Mouse (Mus musculus) cortical plate, adult 2 months (tissue): ENCODE measurements around the gene Spink8. TPM values are rescaled to one million over a fixed set of nuclear protein-coding genes. Genes with fewer than 3 reads are reported as not detected.
A peak's percentile ranks its signal among the peaks of the same experiment; 100 is the strongest.
"Not testable (repeated sequence)": the region's sequence is repeated elsewhere in the genome, so short reads cannot be mapped to it uniquely, and the experiment has no call there.

Experiments
- H3K27ac ChIP-seq: fragments of 200-500 bp; 2 replicates; pipeline ENCODE4 v1.5.1; 2012; ENCODE audit warnings: low read length, control low read depth, inconsistent platforms; ENCODE audit not compliant: insufficient read depth
- H3K4me1 ChIP-seq: fragments of 200-500 bp; 2 replicates; pipeline ENCODE4 v1.6.1; 2011; ENCODE audit warnings: low read length; ENCODE audit not compliant: control insufficient read depth, insufficient read depth
- H3K4me3 ChIP-seq: fragments of 200-500 bp; 2 replicates; pipeline ENCODE4 v1.5.1; 2011; ENCODE audit warnings: mild to moderate bottlenecking, low read length, control low read depth; ENCODE audit not compliant: insufficient read depth
- CTCF ChIP-seq: fragments of 200-500 bp; IDR thresholded peaks from 2 replicates; pipeline ENCODE4 v1.5.1; 2011; ENCODE audit warnings: mild to moderate bottlenecking, control low read depth, low read length; ENCODE audit not compliant: insufficient read depth; ENCODE audit errors: extremely low read depth
- POLR2A ChIP-seq: fragments of 200-500 bp; IDR thresholded peaks from 2 replicates; pipeline ENCODE4 v1.6.1; 2011; ENCODE audit warnings: mild to moderate bottlenecking, low read length, control low read depth; ENCODE audit not compliant: insufficient read depth; ENCODE audit errors: extremely low read depth
- polyA plus RNA-seq: library from polyadenylated mRNA; depleted of rRNA; stranded (reverse); fragments of >200 nt; gene quantifications from 2 replicates; pipeline ENCODE4 v1.2.3, GENCODE M21; 2012; rRNA removed

Gene Spink8
- polyA plus RNA-seq = 1.1 and 6.6 TPM in 2 replicates

DNA sequence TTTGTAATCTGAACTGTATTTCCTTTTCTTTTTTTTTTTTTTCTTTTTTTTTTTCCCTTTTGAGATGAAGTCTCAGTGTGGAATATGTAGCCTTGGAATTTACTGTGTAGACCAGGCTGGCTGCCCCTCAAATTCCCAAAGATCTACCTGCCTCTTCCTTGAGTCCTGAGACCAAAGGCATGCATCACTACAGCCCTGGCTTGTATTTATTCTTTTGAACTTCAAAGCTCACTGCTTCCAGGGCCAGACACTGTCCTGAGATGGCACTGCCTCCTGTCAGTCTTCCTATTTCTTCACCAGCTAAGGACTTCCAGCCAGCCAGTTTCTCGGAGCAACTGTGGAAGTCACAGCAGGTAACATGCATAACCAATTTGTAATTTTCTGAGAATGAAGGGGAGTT is at the start of gene Spink8:
Gene Spink8, plus strand, starts transcription at position 301 of the 400 bp plus-strand sequence.
- Histone ChIP-seq H3K27ac (no peak within 1 kb of the TSS), H3K4me3 (no peak within 1 kb of the TSS), H3K4me1 (peaks cover 1% of the 10 kb centered on the region; the same call in 1 of the 2 replicates)
- TF ChIP-seq CTCF (no peak), POLR2A (no peak)

- H3K4me3 ChIP-seq, H3K4me1 ChIP-seq, H3K27ac ChIP-seq: not testable (repeated sequence)
Measured at GRCm38 (mm10) chr9:109766841-109767240, 45.2 kb upstream of the Spink8 start.

- not testable (repeated sequence) for H3K4me3 ChIP-seq, H3K4me1 ChIP-seq, H3K27ac ChIP-seq
Measured at GRCm38 (mm10) chr9:109790570-109790969, 21.5 kb upstream of the Spink8 start, which contains the start of gene Fbxw27. Gene Fbxw27 (minus strand): TSS chr9:109790670.

DNA sequence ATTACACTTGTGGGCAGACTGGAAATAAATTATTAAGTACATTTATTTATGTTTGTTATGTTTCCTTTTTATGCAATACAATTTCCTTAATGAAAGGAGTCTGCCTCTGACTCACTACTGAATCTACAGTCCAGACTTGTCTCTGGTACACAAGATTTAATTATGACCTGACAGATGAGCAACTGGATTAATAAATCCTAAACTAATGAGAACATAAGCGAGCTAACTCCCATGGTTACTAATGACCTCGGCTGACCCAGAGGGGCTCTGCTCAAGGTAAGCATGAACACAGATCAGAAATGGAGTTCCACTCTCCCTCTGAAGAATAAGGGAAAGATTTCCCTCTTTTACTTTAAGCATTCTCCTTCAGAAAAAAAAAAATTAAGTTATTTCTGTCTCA is 16.9 kb upstream of the Spink8 start:
- H3K4me3 ChIP-seq = no peak overlapping the region
- TF ChIP-seq CTCF (no peak), POLR2A (no peak)
- H3K27ac ChIP-seq = no peak overlapping the region
- H3K4me1 ChIP-seq = no peaks in the 10 kb centered on the region

- no peak for TF ChIP-seq POLR2A
- no peak for TF ChIP-seq CTCF
- H3K4me1 ChIP-seq = no peaks in the 10 kb centered on the region
- H3K4me3 ChIP-seq = no peak overlapping the region
- no peak overlapping the region for H3K27ac ChIP-seq
Measured at GRCm38 (mm10) chr9:109795811-109796210, 16.3 kb upstream of the Spink8 start.

DNA sequence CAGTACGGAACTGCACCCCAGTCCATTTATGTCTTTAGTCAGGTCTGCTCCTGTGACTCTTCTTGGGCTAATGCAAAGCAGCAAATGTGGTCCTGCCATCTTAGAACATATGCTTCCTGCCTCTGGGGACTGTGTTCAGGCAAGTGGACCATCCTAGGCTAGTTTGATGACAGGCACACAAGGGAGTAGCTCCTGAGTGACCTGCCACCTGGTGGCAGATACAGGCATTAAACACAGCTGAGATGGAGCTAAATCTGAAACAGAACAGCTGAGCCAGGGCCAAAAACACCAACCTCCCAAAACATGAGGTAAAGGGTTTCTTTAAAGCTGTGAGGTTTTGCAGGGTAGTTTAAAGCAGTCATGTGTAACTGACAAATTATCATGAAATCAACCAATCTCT is 14.0 kb upstream of the Spink8 start:
- Histone ChIP-seq H3K4me1 (no peaks in the 10 kb centered on the region), H3K4me3 (no peak overlapping the region), H3K27ac (no peak overlapping the region)
- no peak for TF ChIP-seq POLR2A
- peak; percentile 41 for TF ChIP-seq CTCF

GRCm38 (mm10) chr9:109805596-109805995 is 6.5 kb upstream of the Spink8 start:
- H3K4me1 ChIP-seq, H3K4me3 ChIP-seq, H3K27ac ChIP-seq: not testable (repeated sequence)

- H3K4me3 ChIP-seq = no peak overlapping the region
- H3K4me1 ChIP-seq = no peaks in the 10 kb centered on the region
- TF ChIP-seq CTCF (no peak), POLR2A (no peak)
- H3K27ac ChIP-seq = no peak overlapping the region
Measured at GRCm38 (mm10) chr9:109806260-109806659, 5.8 kb upstream of the Spink8 start.

DNA sequence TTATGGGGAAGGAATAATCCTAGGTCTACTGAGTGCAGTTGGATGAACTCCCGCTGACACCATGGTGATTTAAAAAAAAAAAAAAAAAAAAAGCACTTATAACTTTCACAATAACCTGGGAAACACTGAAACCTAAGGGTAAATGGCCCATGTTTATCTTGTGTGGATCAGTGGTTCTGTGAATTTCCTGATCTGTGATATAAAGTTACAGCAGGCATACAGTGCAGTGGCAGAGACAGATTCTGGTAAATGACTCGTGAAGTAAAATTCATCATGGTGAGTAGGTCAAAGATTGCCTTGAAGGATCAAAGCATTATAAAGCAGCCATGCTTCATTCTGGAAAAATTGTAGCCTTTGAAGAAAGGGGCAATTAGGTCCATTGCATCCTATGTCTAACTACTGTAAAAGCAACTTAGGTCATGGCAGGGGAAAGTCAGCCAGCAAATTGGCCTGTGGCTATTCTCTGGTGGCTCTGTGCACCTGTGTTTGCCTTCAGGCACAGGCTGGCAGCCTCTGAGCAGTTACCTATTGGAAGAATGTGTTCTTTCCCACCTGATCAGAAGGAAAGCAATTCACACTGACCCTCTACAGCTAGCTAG is 5.3 kb upstream of the Spink8 start:
- no peak overlapping the region for H3K4me3 ChIP-seq
- TF ChIP-seq POLR2A (no peak), CTCF (no peak)
- no peak overlapping the region for H3K27ac ChIP-seq
- H3K4me1 ChIP-seq = no peaks in the 10 kb centered on the region

DNA sequence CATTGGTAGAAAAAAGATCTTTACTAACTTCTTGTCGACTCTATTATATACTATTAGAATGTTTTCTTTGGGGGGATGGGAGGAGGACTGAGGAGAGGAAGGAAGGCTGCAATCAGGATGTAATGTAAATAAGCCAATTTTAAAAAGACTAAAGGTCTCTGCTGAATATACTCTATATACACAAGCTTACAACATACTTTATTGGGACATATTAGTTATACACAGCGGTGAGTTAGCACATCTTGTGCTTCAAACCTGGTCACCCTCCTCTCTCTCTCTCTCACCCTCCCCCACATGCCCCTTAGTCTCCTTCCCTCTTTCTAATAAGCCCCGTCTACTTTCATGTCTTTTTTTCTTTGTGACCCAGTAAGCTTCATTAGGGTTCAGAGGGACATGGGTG is 4.2 kb upstream of the Spink8 start:
- no peak overlapping the region for H3K27ac ChIP-seq
- H3K4me1 ChIP-seq = no peaks in the 10 kb centered on the region

DNA sequence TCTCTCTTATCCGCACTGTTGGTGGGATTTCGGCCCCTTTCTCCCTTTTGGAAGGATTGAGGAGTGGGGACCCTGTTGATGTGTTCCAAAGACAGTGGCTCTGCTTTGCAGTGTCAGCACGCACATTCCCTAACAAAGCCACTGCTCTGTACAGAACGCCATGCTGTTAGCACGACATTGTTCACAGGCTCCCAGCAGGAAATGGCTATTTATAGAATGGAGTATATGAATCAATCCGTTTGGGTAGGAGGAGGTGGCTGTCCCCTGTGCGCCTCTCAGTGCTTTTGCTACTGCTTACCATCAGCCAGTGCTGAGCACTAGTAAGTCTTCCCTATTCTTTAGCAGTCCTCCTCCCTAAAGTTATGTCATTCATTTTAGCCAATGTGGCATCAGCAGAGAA is 1.3 kb downstream of the Spink8 start:
- H3K4me3 ChIP-seq = no peak overlapping the region
- H3K27ac ChIP-seq = no peak overlapping the region
- TF ChIP-seq CTCF (no peak), POLR2A (no peak)
- H3K4me1 ChIP-seq = peaks cover 1% of the 10 kb centered on the region; the same call in 1 of the 2 replicates

More for the DNA sequence above, 4.2 kb upstream of the Spink8 start:
- no peak overlapping the region for H3K4me3 ChIP-seq
- TF ChIP-seq CTCF (no peak), POLR2A (no peak)
